Mouse (Mus musculus) liver, embryonic 16.5 days (tissue): ENCODE measurements around the gene B3galnt2. TPM values are rescaled to one million over a fixed set of nuclear protein-coding genes. Genes with fewer than 3 reads are reported as not detected.
"Not testable (repeated sequence)": the region's sequence is repeated elsewhere in the genome, so short reads cannot be mapped to it uniquely, and the experiment has no call there.

Experiments
- ATAC-seq: fragments of 200-750 bp; cut with Nextera tagmentation; 2 replicates; pipeline ENCODE4 v1.8.0; 2017; ENCODE audit warnings: low read depth, mild to moderate bottlenecking, moderate number of reproducible peaks, moderate library complexity
- H3K27ac ChIP-seq: fragments of 300-500 bp; sonication (generic); 2 replicates; pipeline ENCODE4 v1.5.1; 2014; ENCODE audit warnings: mild to moderate bottlenecking, low read length
- H3K27me3 ChIP-seq: fragments of 300-500 bp; sonication (generic); 2 replicates; pipeline ENCODE4 v1.6.1; 2014; ENCODE audit warnings: low read depth, low read length, mixed read lengths; ENCODE audit not compliant: control insufficient read depth, insufficient read depth
- H3K36me3 ChIP-seq: fragments of 300-500 bp; sonication (generic); 2 replicates; pipeline ENCODE4 v1.6.1; 2014; ENCODE audit warnings: mild to moderate bottlenecking; ENCODE audit not compliant: control insufficient read depth, insufficient read depth
- H3K4me1 ChIP-seq: fragments of 300-500 bp; sonication (generic); 2 replicates; pipeline ENCODE4 v1.6.1; 2014; ENCODE audit warnings: low read depth, low read length, mixed read lengths; ENCODE audit not compliant: control insufficient read depth
- H3K4me2 ChIP-seq: fragments of 300-500 bp; sonication (generic); 2 replicates; pipeline ENCODE4 v1.6.1; 2014; ENCODE audit warnings: low read depth, low read length, mixed read lengths
- H3K4me3 ChIP-seq: fragments of 300-500 bp; sonication (generic); 2 replicates; pipeline ENCODE4 v1.5.1; 2014; ENCODE audit warnings: low read depth, mild to moderate bottlenecking, low read length
- H3K9ac ChIP-seq: fragments of 300-500 bp; sonication (generic); 2 replicates; pipeline ENCODE4 v1.6.1; 2014; ENCODE audit warnings: low read depth, low read length
- H3K9me3 ChIP-seq: fragments of 300-500 bp; sonication (generic); replicated peaks from 2 replicates; pipeline ENCODE4 v1.6.1; 2016; ENCODE audit warnings: low read length; ENCODE audit not compliant: control insufficient read depth
- WGBS: fragments of 180-500 bp; shearing (Covaris S2); extraction: QIAGEN DNeasy Blood & Tissue Kit; methylation state at CpG from one replicate; pipeline ENCODE4 v1.1.7; 2014; ENCODE audit not compliant: insufficient replicate concordance; 5-methylcytosine and 5-hydroxymethylcytosine counted together
- polyA plus RNA-seq: library from polyadenylated mRNA; unstranded; fragments of >200 nt; fragmentation: Nextera tagmentation; extraction: Ambion mirVana; gene quantifications from 2 replicates; pipeline ENCODE4 v1.2.1, GENCODE M21; 2015

The B3galnt2 gene
- polyA plus RNA-seq, 1 experiment from 2014 or later: 23.2 TPM

DNA sequence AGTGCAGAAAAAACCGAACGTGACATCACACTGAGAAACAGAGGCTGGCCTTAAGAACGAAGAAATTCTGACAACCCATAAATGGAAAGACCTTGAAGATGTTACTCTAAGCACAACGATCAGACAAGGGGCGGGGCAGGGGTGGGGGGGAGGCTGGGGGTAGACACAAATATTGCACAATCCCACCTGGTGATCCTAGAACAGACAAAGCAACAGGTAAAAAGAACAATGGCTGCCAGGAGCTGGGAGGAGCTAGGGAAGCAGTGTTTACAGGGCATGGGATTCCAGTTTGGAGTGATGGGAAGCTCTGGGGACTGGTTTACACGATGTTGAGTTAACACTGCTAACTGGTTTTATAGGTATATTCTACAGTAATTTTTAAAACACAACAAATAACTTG lies 61.3 kb downstream of the B3galnt2 start:
- H3K4me1 ChIP-seq: peaks cover 25% of the 10 kb centered on the region
- no peaks in the 10 kb centered on the region for H3K27me3 ChIP-seq
- H3K4me2 ChIP-seq: no peak overlapping the region
- no peak overlapping the region for H3K9ac ChIP-seq
- no peak overlapping the region for H3K27ac ChIP-seq
- H3K4me3 ChIP-seq: no peak overlapping the region
- H3K36me3 ChIP-seq: peaks cover 16% of the 10 kb centered on the region
- H3K9me3 ChIP-seq: no peaks in the 10 kb centered on the region
- 80% methylated on average over 6 of the region's 6 CpGs for WGBS
- no peak for ATAC-seq

DNA sequence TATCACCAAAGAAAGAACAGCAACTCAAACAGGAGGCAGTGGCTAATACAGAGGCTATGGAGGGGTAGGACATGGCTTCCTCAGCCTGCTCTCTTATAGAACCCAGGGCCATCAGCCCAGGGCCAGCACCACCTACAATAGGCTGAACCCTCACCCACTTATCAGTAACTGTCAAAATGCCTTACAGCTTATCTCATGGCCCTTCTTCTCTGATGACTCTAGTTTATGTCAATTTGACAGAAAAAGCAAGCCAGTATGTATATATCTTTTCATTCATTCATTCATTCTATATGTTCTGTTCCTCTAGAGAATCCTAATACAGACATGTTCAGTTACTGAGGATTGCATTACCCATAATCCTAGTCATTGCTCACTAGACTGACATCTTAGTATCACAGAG lies 64.0 kb downstream of the B3galnt2 start:
- peak; percentile 84 for ATAC-seq
- Histone ChIP-seq H3K9ac (no peak overlapping the region), H3K4me1 (peaks cover 21% of the 10 kb centered on the region), H3K4me2 (no peak overlapping the region), H3K4me3 (no peak overlapping the region), H3K36me3 (peaks cover 9% of the 10 kb centered on the region; the same call in 1 of the 2 replicates), H3K27me3 (no peaks in the 10 kb centered on the region), H3K27ac (peak overlapping the region; percentile 58), H3K9me3 (no peaks in the 10 kb centered on the region)

DNA sequence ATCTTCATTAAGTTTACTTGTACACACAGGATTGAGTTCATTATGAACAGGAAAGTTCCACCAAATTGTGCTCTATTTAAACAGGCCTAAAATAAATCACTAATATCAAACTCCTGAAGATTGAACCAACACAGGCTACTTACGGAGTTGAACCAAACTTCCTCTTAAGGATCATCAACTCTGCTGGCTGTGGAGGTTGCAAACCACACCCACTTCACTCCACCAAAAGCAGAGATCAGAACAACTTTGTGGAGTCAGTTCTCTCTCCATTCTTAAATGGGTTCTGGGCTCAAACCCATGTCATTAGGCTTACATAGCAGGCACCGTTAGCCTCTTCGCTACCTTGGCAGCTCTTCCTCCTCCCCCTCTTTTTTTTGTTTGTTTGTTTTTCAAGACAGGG lies 64.6 kb downstream of the B3galnt2 start:
- Histone ChIP-seq H3K9me3 (no peaks in the 10 kb centered on the region), H3K4me2 (no peak overlapping the region), H3K27me3 (no peaks in the 10 kb centered on the region), H3K9ac (no peak overlapping the region), H3K36me3 (peaks cover 5% of the 10 kb centered on the region; the same call in 1 of the 2 replicates), H3K4me1 (peaks cover 21% of the 10 kb centered on the region), H3K4me3 (no peak overlapping the region), H3K27ac (peak overlapping the region; percentile 58)
- no peak for ATAC-seq
- 67% methylated on average over 3 of the region's 3 CpGs for WGBS

DNA sequence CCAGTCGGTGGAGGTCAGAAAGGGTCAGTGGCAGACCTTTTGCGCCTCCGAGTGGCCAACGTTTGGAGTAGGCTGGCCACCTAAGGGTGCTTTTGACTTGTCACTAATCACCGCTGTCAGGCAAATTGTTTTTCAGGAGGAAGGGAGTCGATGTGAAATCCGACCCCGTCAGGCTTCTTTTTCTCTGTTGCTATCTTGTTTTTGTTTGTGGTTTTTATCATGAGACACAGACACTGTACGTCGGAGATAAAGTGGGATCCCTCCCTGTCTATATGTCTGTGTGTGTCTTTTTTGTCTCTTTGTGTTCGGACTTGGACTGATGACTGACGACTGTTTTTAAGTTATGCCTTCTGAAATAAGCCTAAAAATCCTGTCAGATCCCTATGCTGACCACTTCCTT lies 67.1 kb downstream of the B3galnt2 start:
- H3K9me3 ChIP-seq: not testable (repeated sequence)
- 24% methylated on average over 9 of the region's 12 CpGs for WGBS
- ATAC-seq: peak; percentile 67

DNA sequence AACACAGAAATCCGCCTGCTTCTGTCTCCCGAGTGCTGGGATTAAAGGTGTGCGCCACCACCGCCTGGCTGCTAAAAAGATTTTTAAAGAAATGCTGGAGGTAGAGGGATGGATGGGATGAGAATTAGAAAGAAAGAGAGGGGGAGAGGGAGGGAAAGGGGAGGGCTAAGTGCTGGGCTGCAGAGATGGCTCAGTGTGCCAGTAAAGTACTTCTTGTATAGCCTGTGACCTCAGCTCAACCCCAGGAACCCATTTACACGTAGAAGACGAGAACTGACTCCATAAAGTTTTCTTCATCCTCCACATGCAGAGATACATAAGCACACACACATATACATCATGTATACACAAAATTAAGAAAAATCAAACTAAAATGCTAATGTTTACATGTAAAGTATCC lies 71.3 kb downstream of the B3galnt2 start:
- 84% methylated on average over 6 of the region's 6 CpGs for WGBS

More for the DNA sequence above, 67.1 kb downstream of the B3galnt2 start:
- H3K36me3 ChIP-seq, H3K27me3 ChIP-seq, H3K4me3 ChIP-seq, H3K9ac ChIP-seq: not testable (repeated sequence)
- peaks cover 26% of the 10 kb centered on the region for H3K4me1 ChIP-seq
- H3K27ac ChIP-seq: peak overlapping the region; percentile 59; the same call in 1 of the 2 replicates
- H3K4me2 ChIP-seq: peak overlapping the region; percentile 36

DNA sequence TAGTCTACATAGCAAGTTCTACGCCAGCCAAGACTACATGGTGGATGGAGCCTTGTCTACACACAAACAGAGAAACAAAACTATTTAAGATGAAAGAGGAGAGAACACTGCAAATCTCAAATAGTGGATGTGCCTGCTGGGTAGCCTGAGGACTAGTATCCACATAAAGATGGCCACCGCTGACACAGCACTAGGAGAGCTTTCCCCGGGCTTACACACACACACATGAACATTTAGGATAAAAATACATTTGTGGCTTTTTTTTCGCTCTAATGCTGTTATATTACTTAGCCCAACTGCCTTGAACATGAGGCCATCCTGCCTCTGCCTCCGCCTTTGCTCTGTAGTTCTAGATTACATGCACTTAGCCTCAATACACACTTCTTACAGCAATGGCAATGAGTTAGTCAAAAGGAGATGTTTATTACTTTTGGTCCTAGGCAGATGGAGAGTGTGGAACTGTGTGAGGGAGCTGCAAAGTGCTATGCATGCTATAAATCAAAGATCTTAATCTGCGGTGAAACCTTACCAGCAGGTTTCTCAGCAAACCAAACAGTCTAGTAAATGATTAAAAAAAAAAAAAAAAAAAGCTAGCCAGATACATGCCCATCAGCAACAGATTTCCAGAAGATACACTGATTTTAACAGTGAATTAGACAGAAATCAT lies 72.0 kb downstream of the B3galnt2 start:
- H3K9me3 ChIP-seq: no peaks in the 10 kb centered on the region
- peaks cover 15% of the 10 kb centered on the region for H3K36me3 ChIP-seq
- H3K27ac ChIP-seq: peak overlapping the region; percentile 22; the same call in 1 of the 2 replicates
- H3K27me3 ChIP-seq: no peaks in the 10 kb centered on the region
- H3K4me3 ChIP-seq: no peak overlapping the region
- H3K4me2 ChIP-seq: no peak overlapping the region
- 76% methylated on average over 6 of the region's 6 CpGs for WGBS
- no peak; the same call in 1 of the 2 replicates for ATAC-seq
- H3K4me1 ChIP-seq: peaks cover 25% of the 10 kb centered on the region
- no peak overlapping the region for H3K9ac ChIP-seq

More for the DNA sequence above, 71.3 kb downstream of the B3galnt2 start:
- no peaks in the 10 kb centered on the region for H3K9me3 ChIP-seq
- no peak overlapping the region for H3K4me3 ChIP-seq
- H3K4me1 ChIP-seq: peaks cover 19% of the 10 kb centered on the region
- H3K27ac ChIP-seq: no peak overlapping the region
- peaks cover 15% of the 10 kb centered on the region for H3K36me3 ChIP-seq
- no peak overlapping the region for H3K9ac ChIP-seq
- H3K27me3 ChIP-seq: no peaks in the 10 kb centered on the region
- no peak for ATAC-seq
- no peak overlapping the region for H3K4me2 ChIP-seq

DNA sequence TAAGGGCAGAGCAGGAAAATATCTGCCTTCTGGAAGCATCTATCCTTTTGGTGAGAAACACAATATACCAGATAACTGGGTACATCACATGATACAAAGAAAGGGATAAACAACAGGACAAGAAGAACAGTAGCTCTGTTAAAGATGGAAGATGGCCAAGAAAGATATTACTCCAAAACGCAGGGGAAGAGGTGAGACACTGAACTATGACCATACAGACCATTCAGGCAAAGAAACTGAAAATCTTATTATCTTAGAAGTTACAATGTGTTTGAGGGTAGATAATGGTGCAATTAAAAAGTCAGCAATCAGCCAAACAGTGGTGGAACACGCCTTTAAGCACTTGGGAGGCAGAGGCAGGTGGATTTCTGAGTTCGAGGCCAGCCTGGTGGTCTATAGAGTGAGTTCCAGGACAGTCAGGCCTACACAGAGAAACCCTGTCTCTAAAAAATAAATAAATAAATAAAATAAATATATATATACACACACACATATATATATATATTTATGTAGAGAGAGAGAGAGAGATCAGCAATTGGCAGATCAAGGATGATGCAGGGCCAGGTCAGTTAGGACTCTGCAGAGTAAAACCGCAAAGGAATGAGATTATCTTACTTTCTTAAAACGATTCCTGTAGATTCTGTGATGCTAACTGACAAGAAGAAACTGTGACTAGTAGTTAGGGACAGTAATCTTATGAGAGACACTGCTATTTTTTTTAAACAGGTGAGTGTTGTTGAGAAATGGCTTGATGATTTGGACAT lies 79.2 kb downstream of the B3galnt2 start:
- WGBS: 33% methylated on average over 5 of the region's 5 CpGs
- Histone ChIP-seq H3K4me2 (peak overlapping the region; percentile 48), H3K4me1 (peaks cover 52% of the 10 kb centered on the region), H3K27ac (peak overlapping the region; percentile 93), H3K9ac (peak overlapping the region; percentile 26; the same call in 1 of the 2 replicates), H3K36me3 (peaks cover 5% of the 10 kb centered on the region; the same call in 1 of the 2 replicates), H3K9me3 (no peaks in the 10 kb centered on the region), H3K4me3 (no peak overlapping the region), H3K27me3 (no peaks in the 10 kb centered on the region)
- ATAC-seq: peak; percentile 67

DNA sequence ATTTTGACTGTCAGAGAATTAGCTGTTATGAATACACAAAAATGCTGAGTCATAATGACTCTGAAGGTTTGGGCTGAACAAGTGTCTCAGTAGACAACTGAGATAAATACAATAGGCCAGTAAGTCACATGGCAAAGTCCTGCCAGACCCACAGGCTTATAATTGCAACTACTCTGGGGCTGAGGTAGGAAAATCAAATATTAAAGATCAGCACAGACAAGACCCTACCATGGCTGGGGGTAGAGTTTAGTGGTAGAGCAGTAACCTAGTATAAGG lies 79.7 kb downstream of the B3galnt2 start:
- peak overlapping the region; percentile 48 for H3K4me2 ChIP-seq
- H3K27me3 ChIP-seq: no peaks in the 10 kb centered on the region
- peaks cover 2% of the 10 kb centered on the region; the same call in 1 of the 2 replicates for H3K36me3 ChIP-seq
- peak; percentile 83 for ATAC-seq
- peak overlapping the region; percentile 93 for H3K27ac ChIP-seq
- H3K9ac ChIP-seq: peak overlapping the region; percentile 44; the same call in 1 of the 2 replicates
- 0 out of 2 replicates have a peak overlapping the region, but pooled peaks have one; percentile 14 for H3K4me3 ChIP-seq
- H3K9me3 ChIP-seq: no peaks in the 10 kb centered on the region
- H3K4me1 ChIP-seq: peaks cover 54% of the 10 kb centered on the region

DNA sequence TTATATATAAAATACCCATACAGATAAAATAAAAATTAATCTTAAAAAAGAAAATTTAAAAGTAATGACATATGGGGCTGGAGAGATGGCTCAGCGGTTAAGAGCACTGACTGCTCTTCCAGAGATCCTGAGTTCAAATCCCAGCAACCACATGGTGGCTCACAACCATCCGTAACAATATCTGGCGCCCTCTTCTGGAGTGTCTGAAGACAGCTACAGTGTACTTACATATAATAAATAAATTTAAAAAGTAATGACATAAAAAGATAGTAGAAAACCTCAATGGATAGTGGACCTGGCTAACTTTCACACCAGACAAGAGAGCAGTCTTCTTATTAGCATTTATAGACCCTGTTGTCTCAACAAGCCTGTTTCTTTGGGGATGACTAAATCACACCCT lies 81.1 kb downstream of the B3galnt2 start:
- H3K4me1 ChIP-seq: peaks cover 49% of the 10 kb centered on the region

More for the DNA sequence above, 81.1 kb downstream of the B3galnt2 start:
- H3K9ac ChIP-seq, H3K9me3 ChIP-seq, H3K36me3 ChIP-seq, H3K4me2 ChIP-seq, H3K4me3 ChIP-seq, ATAC-seq, H3K27me3 ChIP-seq: not testable (repeated sequence)
- 71% methylated on average over 3 of the region's 3 CpGs for WGBS
- peak overlapping the region; percentile 93 for H3K27ac ChIP-seq
